Mouse (Mus musculus) liver, adult 2 months (tissue): Measurements from ENCODE around the gene Rere.

ENCODE experiments used
- CTCF ChIP-seq: fragments of 200-500 bp; IDR thresholded peaks from 2 replicates; pipeline ENCODE4 v1.5.1; 2011; ENCODE audit warnings: low read depth, low read length, control low read depth
- POLR2A ChIP-seq: fragments of 200-500 bp; IDR thresholded peaks from 2 replicates; pipeline ENCODE4 v1.6.1; 2011; ENCODE audit warnings: low read length, control low read depth; ENCODE audit not compliant: insufficient read depth; ENCODE audit errors: extremely low read depth

GRCm38 (mm10) chr4:150379772-150380171 lies 98.3 kb downstream of the Rere start:
- TF ChIP-seq POLR2A (no peak), CTCF (no peak)
